Mouse (Mus musculus) MEL (cell line): ENCODE data around the gene Fam120c.

Experiments
- E2F4 ChIP-seq: IDR thresholded peaks from 2 replicates; pipeline ENCODE4 v1.6.1; 2011; ENCODE audit warnings: low read depth, low read length, improper control_type of control experiment, borderline replicate concordance
- NELFE ChIP-seq: IDR thresholded peaks from 2 replicates; pipeline ENCODE4 v1.6.1; 2011; ENCODE audit warnings: low read depth, low read length, improper control_type of control experiment
- POLR2A ChIP-seq, 2 experiments: IDR thresholded peaks; 2 replicates each; pipeline ENCODE4 v1.6.1; 2011 to 2012; ENCODE audit warnings: low read length in 2 of 2, mild to moderate bottlenecking in 2 of 2, control low read depth in 1 of 2, improper control_type of control experiment in 1 of 2, low read depth in 1 of 2, moderate library complexity in 1 of 2; ENCODE audit not compliant: control insufficient read depth in 1 of 2, insufficient read depth in 1 of 2, poor library complexity in 1 of 2
- POLR2AphosphoS2 ChIP-seq: IDR thresholded peaks from 2 replicates; pipeline ENCODE4 v1.6.1; 2011; ENCODE audit warnings: low read length, improper control_type of control experiment
- TAL1 ChIP-seq: IDR thresholded peaks from 2 replicates; pipeline ENCODE4 v1.6.1; 2012; ENCODE audit warnings: mild to moderate bottlenecking, inconsistent platforms, low read length, moderate library complexity, mixed read lengths
- ZMIZ1 ChIP-seq: IDR thresholded peaks from 2 replicates; pipeline ENCODE4 v1.6.1; 2012; ENCODE audit warnings: low read depth, mild to moderate bottlenecking, inconsistent platforms, low read length, improper control_type of control experiment, moderate library complexity

DNA sequence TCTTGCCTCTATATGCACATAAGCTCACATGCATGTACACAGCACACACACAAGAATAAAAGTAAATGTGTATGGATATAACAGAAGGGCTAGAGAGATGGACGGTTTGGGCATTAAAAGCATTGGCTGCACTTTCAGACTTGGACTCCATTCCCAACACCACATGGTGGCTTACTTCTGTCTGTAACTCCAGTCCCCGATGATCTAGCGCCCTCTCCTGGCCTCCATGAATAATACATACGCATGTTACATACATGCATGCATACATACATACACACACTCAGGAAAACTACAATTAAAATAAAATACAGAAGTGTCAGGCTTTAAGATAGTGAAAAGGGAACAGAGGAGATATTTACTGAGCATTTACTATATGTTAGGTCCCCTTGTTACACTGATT lies 30.2 kb upstream of the Fam120c start:
- TF ChIP-seq E2F4 (no peak), ZMIZ1 (no peak), POLR2A (IDR thresholded peaks at IDR 0.05; ENCODE audit: control insufficient read depth in 1 of 2, insufficient read depth in 1 of 2, low read depth in 1 of 2, low read length in 2 of 2, poor library complexity in 1 of 2) (no peak), TAL1 (no peak), POLR2AphosphoS2 (no peak), NELFE (no peak)
